Mouse (Mus musculus) embryonic facial prominence, embryonic 14.5 days (tissue): Measurements from ENCODE around the gene Xylt1. TPM values are rescaled to one million over a fixed set of nuclear protein-coding genes. Genes with fewer than 3 reads are reported as not detected.

Experiments used
- ATAC-seq: fragments of 200-750 bp; cut with Nextera tagmentation; 2 replicates; pipeline ENCODE4 v1.8.0; 2017; ENCODE audit warnings: low read depth, moderate number of reproducible peaks, moderate TSS enrichment
- DNase-seq: peaks from one replicate; pipeline ENCODE4 v3.0.0-alpha.2; 2015; ENCODE audit warnings: low spot score
- H3K27ac ChIP-seq: fragments of 300-500 bp; sonication (generic); replicated peaks from 2 replicates; pipeline ENCODE4 v1.5.1; 2014; ENCODE audit warnings: low read depth, mild to moderate bottlenecking, low read length, moderate library complexity
- H3K27me3 ChIP-seq: fragments of 300-500 bp; sonication (generic); replicated peaks from 2 replicates; pipeline ENCODE4 v1.6.1; 2014; ENCODE audit warnings: low read length; ENCODE audit not compliant: control insufficient read depth, insufficient read depth
- H3K36me3 ChIP-seq: fragments of 300-500 bp; sonication (generic); 2 replicates; pipeline ENCODE4 v1.6.1; 2014; ENCODE audit warnings: low read length, mixed read lengths; ENCODE audit not compliant: control insufficient read depth, insufficient read depth
- H3K4me1 ChIP-seq: fragments of 300-500 bp; sonication (generic); 2 replicates; pipeline ENCODE4 v1.6.1; 2014; ENCODE audit warnings: antibody characterized with exemption, low read length; ENCODE audit not compliant: control insufficient read depth, insufficient read depth
- H3K4me2 ChIP-seq: fragments of 300-500 bp; sonication (generic); 2 replicates; pipeline ENCODE4 v1.6.1; 2014; ENCODE audit warnings: low read depth, mild to moderate bottlenecking, low read length, moderate library complexity, mixed read lengths
- H3K4me3 ChIP-seq: fragments of 300-500 bp; sonication (generic); 2 replicates; pipeline ENCODE4 v1.5.1; 2014; ENCODE audit warnings: low read depth, mild to moderate bottlenecking, low read length
- H3K9ac ChIP-seq: fragments of 300-500 bp; sonication (generic); 2 replicates; pipeline ENCODE4 v1.6.1; 2014; ENCODE audit warnings: low read depth, mild to moderate bottlenecking, low read length, moderate library complexity, mixed read lengths
- H3K9me3 ChIP-seq: fragments of 300-500 bp; sonication (generic); 2 replicates; pipeline ENCODE4 v1.6.1; 2016; ENCODE audit warnings: low read length; ENCODE audit not compliant: control insufficient read depth
- WGBS: fragments of 180-500 bp; shearing (Covaris S2); extraction: QIAGEN DNeasy Blood & Tissue Kit; methylation state at CpG from one replicate; pipeline ENCODE4 v1.1.7; 2014; 5-methylcytosine and 5-hydroxymethylcytosine counted together
- polyA plus RNA-seq: library from polyadenylated mRNA; unstranded; fragments of >200 nt; fragmentation: Nextera tagmentation; extraction: Ambion mirVana; gene quantifications from 2 replicates; pipeline ENCODE4 v1.2.1, GENCODE M21; 2014

Gene Xylt1
- polyA plus RNA-seq, 1 experiment from 2014 or later, result 3.0 TPM

GRCm38 (mm10) chr7:117375886-117376309, 4.9 kb upstream of the Xylt1 start:
- ATAC-seq, result no peak
- Histone ChIP-seq H3K27me3 (no peaks in the 10 kb centered on the region; the same call in 1 of the 2 replicates), H3K4me1 (peaks cover 3% of the 10 kb centered on the region; the same call in 1 of the 2 replicates), H3K27ac (no peak overlapping the region), H3K36me3 (no peaks in the 10 kb centered on the region), H3K9ac (no peak overlapping the region), H3K4me2 (no peak overlapping the region), H3K4me3 (no peak overlapping the region), H3K9me3 (no peaks in the 10 kb centered on the region)
- DNase-seq, result peak; percentile 78
- 26% methylated on average over 9 of the region's 9 CpGs for WGBS

DNA sequence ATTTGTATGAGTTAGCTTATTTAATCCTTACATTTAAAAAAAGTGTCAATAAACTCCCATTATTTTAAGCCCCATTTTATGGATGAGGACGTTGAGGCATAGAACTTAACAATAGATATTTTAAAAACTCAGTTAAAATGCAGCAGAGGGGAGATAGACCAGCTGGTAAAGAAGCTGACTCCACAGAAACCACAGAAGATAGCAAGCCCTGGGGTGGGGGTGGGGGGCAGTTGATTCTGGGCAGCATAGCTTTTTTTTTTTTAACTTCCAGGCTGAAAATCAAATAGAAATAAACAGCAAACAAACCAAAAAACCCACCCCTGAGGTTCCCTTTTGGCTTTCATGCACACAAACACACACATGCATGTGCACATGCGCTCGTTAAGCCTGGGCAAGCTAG, 3.6 kb upstream of the Xylt1 start:
- ATAC-seq (no peak), DNase-seq (no peak)
- Histone ChIP-seq H3K27me3 (no peaks in the 10 kb centered on the region; the same call in 1 of the 2 replicates), H3K9ac (no peak overlapping the region), H3K36me3 (no peaks in the 10 kb centered on the region), H3K9me3 (no peaks in the 10 kb centered on the region), H3K4me1 (peaks cover 3% of the 10 kb centered on the region; the same call in 1 of the 2 replicates), H3K27ac (no peak overlapping the region), H3K4me3 (no peak overlapping the region), H3K4me2 (no peak overlapping the region)
- WGBS, result 81% methylated on average over 3 of the region's 3 CpGs

DNA sequence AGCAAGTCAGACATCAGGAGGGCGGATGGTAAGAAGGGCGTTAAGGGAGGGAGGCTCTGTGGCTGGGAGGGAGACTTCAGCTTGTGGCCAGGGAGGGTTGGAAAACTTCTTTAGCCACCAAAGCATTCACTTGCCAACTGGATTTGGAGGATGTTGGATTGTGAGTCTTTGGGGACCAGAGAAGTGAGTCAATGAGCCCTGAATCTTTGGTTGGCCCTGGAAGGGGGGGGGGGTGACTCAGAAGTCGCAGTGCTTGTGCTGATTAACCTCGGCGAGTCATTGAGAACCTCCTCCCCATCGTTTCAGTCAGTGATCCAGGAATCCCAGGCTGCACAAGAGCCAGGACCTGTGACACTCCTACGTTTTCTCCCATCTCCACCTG, 752 bp upstream of the Xylt1 start:
- peak overlapping the region; percentile 93 for H3K4me2 ChIP-seq
- H3K36me3 ChIP-seq, result no peaks in the 10 kb centered on the region
- DNase-seq, result no peak
- H3K9ac ChIP-seq, result peak overlapping the region; percentile 82; the same call in 1 of the 2 replicates
- 6% methylated on average over 7 of the region's 7 CpGs for WGBS
- ATAC-seq, result no peak
- H3K27ac ChIP-seq, result no peak overlapping the region
- no peaks in the 10 kb centered on the region for H3K9me3 ChIP-seq
- H3K4me3 ChIP-seq, result peak overlapping the region; percentile 82
- H3K4me1 ChIP-seq, result peaks cover 6% of the 10 kb centered on the region; the same call in 1 of the 2 replicates
- no peaks in the 10 kb centered on the region; the same call in 1 of the 2 replicates for H3K27me3 ChIP-seq

DNA sequence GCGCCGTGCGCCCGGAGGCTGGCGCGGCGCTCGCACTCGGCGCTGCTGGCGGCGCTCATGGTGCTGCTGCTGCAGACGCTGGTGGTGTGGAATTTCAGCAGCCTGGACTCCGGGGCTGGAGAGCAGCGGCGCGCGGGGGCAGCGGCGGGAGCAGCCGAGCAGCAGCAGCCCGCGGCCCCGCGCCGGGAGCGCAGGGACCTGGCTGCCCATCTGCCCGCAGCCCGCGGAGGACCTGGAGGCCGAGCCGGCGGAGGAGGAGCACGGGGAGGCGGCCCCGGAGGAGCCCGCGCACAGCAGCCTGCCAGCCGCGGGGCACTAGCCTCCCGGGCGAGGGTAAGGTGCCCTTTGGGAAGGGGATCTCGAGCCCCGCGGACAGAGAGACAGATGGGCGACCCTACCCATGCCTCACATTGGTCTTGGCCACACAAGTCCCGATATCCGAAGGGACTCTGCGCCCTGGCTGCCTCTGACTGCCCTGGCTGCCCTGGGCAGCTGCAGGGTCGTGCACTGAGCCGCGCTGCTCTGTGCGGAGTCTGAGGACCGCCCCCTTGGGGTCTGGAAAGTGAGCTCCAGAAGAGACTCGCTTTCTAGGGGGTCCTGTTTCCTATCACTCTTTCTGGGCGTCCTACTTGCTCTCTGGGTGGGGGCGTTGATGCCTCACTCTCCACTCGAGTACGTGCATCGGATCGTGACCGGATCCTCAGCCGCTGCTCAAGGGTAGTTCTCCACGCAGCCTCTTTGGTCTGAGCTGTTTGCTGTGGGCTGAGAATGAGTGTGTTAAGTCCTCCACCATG, 606 bp downstream of the Xylt1 start:
- 0% methylated on average over 10 of the region's 64 CpGs for WGBS
- Histone ChIP-seq H3K27ac (peak overlapping the region; percentile 81), H3K36me3 (no peaks in the 10 kb centered on the region), H3K9me3 (no peaks in the 10 kb centered on the region), H3K27me3 (no peaks in the 10 kb centered on the region; the same call in 1 of the 2 replicates), H3K4me2 (peak overlapping the region; percentile 93), H3K4me3 (peak overlapping the region; percentile 82), H3K9ac (peak overlapping the region; percentile 82), H3K4me1 (peaks cover 6% of the 10 kb centered on the region; the same call in 1 of the 2 replicates)
- DNase-seq (peak; percentile 77), ATAC-seq (peak; percentile 83)

DNA sequence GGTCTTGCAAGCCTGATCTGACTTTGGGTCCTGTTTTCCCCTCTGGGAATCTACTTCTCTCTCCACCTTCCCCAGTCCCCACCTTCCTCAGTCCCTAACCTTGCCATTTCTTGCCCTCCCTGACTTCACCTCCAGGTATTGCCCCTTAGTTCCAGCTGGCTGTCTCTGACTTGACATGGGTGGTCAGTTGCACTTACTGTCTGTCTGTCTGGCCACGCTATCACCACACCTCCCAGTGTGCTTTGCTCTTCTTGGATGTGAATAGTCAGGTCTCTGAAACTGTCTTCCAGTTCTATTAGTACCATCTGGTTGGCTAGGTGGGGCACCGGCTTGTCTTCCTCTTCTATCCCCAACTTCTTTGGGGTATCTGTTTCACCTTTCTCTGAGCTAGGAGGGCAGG, 1.2 kb downstream of the Xylt1 start:
- 29% methylated on average over 2 of the region's 2 CpGs for whole genome bisulfite sequencing
- peak overlapping the region; percentile 82 for H3K9ac ChIP-seq
- H3K4me2 ChIP-seq, result peak overlapping the region; percentile 93
- H3K4me3 ChIP-seq, result peak overlapping the region; percentile 82
- no peaks in the 10 kb centered on the region for H3K36me3 ChIP-seq
- no peak overlapping the region for H3K27ac ChIP-seq
- no peaks in the 10 kb centered on the region; the same call in 1 of the 2 replicates for H3K27me3 ChIP-seq
- ATAC-seq (no peak), DNase-seq (no peak)
- peaks cover 6% of the 10 kb centered on the region; the same call in 1 of the 2 replicates for H3K4me1 ChIP-seq
- no peaks in the 10 kb centered on the region for H3K9me3 ChIP-seq

DNA sequence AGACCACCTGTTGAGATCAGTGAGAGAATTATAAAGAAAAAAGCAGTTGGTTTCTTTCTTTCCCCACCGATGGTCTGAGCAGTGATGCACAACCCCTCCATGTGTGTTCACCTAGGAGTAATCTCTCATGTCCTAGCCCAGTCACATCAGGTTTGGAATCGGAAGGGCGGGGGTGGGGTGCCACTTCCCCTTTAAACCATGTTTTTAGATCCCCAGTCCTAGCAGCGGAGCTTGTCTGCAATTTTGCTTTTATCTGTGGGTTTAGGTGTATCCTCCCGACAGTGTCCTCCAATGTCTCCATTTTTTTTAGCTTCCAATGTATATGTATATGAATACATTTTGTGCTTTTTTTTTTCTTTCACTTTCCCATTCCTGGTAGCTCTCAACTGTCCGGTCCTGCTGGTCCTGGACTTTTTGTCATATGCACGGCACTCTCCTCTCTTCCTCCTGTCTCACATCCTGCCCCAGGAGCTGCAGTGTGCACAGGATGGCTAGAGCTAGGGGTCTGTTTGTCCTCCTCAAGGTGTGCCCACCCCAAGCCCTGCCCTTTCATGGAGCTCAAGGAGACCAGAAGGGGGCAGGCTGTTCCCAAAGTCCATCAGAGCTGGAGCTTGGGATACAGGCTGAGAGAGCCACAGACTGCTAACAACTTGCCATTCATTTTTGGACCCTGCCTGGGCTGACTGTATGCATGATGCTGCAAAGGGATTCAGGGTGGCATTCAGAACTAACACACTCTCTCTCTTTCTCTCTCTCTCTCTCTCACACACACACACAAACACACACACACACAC, 2.6 kb downstream of the Xylt1 start:
- peaks cover 6% of the 10 kb centered on the region; the same call in 1 of the 2 replicates for H3K4me1 ChIP-seq
- 76% methylated on average over 7 of the region's 7 CpGs for WGBS
- DNase-seq (peak; percentile 54), ATAC-seq (no peak)
- H3K4me3 ChIP-seq, result peak overlapping the region; percentile 82
- no peaks in the 10 kb centered on the region; the same call in 1 of the 2 replicates for H3K27me3 ChIP-seq
- peak overlapping the region; percentile 93 for H3K4me2 ChIP-seq
- H3K9me3 ChIP-seq, result no peaks in the 10 kb centered on the region
- no peaks in the 10 kb centered on the region for H3K36me3 ChIP-seq
- H3K27ac ChIP-seq, result no peak overlapping the region
- 0 out of 2 replicates have a peak overlapping the region, but pooled peaks have one; percentile 14 for H3K9ac ChIP-seq

- H3K27ac ChIP-seq, result no peak overlapping the region
- no peaks in the 10 kb centered on the region for H3K9me3 ChIP-seq
- H3K4me2 ChIP-seq, result no peak overlapping the region
- no peak overlapping the region for H3K4me3 ChIP-seq
- 0 out of 2 replicates have a peak, but pooled peaks cover 3% of the 10 kb centered on the region for H3K4me1 ChIP-seq
- no peaks in the 10 kb centered on the region for H3K27me3 ChIP-seq
- H3K36me3 ChIP-seq, result no peaks in the 10 kb centered on the region
- no peak overlapping the region for H3K9ac ChIP-seq
- DNase-seq, result no peak
- WGBS, result 80% methylated on average over 4 of the region's 4 CpGs
- no peak for ATAC-seq
Observed at GRCm38 (mm10) chr7:117386376-117386775, 5.6 kb downstream of the Xylt1 start.

DNA sequence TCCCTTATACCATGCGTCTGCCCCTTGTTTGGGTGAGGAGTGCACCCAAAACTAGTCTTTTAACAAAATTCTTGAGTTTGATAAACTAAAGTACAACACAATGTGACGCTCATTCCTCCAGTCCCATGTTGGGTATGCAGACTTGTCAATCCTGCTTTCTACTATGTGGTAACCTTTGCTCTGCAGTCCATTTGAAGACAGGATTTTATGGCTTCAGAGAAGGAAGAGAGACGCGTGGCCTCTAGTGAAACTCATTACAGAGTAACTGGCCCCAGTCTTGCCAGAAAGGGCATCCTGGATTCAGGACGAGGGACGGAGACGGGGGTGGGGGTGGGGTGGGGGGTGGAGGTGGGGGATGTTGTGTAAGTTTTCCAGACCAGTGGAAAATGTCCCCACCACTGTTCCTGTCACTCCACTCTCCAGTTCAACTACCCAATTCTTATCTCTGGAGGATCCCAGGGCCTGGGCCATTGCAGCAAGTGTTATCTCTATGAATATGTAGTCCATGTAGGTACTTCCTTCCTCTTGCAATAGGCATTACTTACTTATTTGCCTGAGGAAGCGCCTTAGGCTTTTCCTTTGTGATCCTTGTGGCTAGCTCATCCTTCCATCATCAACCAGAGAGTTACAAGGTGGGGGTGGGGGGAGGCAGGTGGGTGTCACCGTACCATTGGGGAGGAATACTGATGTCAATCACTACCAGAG, 7.7 kb downstream of the Xylt1 start:
- no peak overlapping the region for H3K4me2 ChIP-seq
- H3K9me3 ChIP-seq, result no peaks in the 10 kb centered on the region
- ATAC-seq (no peak), DNase-seq (no peak)
- H3K27ac ChIP-seq, result no peak overlapping the region
- no peaks in the 10 kb centered on the region for H3K27me3 ChIP-seq
- no peaks in the 10 kb centered on the region for H3K4me1 ChIP-seq
- whole genome bisulfite sequencing, result 90% methylated on average over 9 of the region's 9 CpGs
- H3K9ac ChIP-seq, result no peak overlapping the region
- H3K4me3 ChIP-seq, result no peak overlapping the region
- H3K36me3 ChIP-seq, result no peaks in the 10 kb centered on the region
